Mouse (Mus musculus) intestine, embryonic 16.5 days (tissue): ENCODE measurements around the gene 3110040M04Rik. TPM values are rescaled to one million over a fixed set of nuclear protein-coding genes. Genes with fewer than 3 reads are reported as not detected.
"Not testable (repeated sequence)": the region's sequence is repeated elsewhere in the genome, so short reads cannot be mapped to it uniquely, and the experiment has no call there.

ENCODE experiments used
- ATAC-seq: fragments of 200-750 bp; cut with Nextera tagmentation; 2 replicates; pipeline ENCODE4 v1.8.0; 2017; ENCODE audit warnings: moderate TSS enrichment, moderate library complexity
- H3K27ac ChIP-seq: fragments of 300-500 bp; sonication (generic); 2 replicates; pipeline ENCODE4 v1.5.1; 2014; ENCODE audit warnings: mild to moderate bottlenecking, low read length
- H3K27me3 ChIP-seq: fragments of 300-500 bp; sonication (generic); replicated peaks from 2 replicates; pipeline ENCODE4 v1.6.1; 2014; ENCODE audit warnings: low read length, control low read depth, mixed read lengths; ENCODE audit not compliant: control insufficient read depth, insufficient read depth
- H3K36me3 ChIP-seq: fragments of 300-500 bp; sonication (generic); 2 replicates; pipeline ENCODE4 v1.6.1; 2014; ENCODE audit warnings: low read length, control low read depth; ENCODE audit not compliant: control insufficient read depth, insufficient read depth
- H3K4me1 ChIP-seq: fragments of 300-500 bp; sonication (generic); 2 replicates; pipeline ENCODE4 v1.6.1; 2014; ENCODE audit warnings: low read length, control low read depth, mixed read lengths; ENCODE audit not compliant: control insufficient read depth, insufficient read depth
- H3K4me2 ChIP-seq: fragments of 300-500 bp; sonication (generic); 2 replicates; pipeline ENCODE4 v1.6.1; 2014; ENCODE audit warnings: low read depth, low read length, control low read depth
- H3K4me3 ChIP-seq: fragments of 300-500 bp; sonication (generic); 2 replicates; pipeline ENCODE4 v1.5.1; 2014; ENCODE audit warnings: mild to moderate bottlenecking, low read length
- H3K9ac ChIP-seq: fragments of 300-500 bp; sonication (generic); 2 replicates; pipeline ENCODE4 v1.6.1; 2014; ENCODE audit warnings: low read depth, low read length
- H3K9me3 ChIP-seq: fragments of 300-500 bp; sonication (generic); 2 replicates; pipeline ENCODE4 v1.6.1; 2016; ENCODE audit warnings: low read length, control low read depth; ENCODE audit not compliant: control insufficient read depth
- WGBS: fragments of 180-500 bp; shearing (Covaris S2); extraction: QIAGEN DNeasy Blood & Tissue Kit; methylation state at CpG from one replicate; pipeline ENCODE4 v1.1.7; 2014; 5-methylcytosine and 5-hydroxymethylcytosine counted together
- polyA plus RNA-seq: library from polyadenylated mRNA; unstranded; fragments of >200 nt; fragmentation: Nextera tagmentation; extraction: Ambion mirVana; gene quantifications from 2 replicates; pipeline ENCODE4 v1.2.1, GENCODE M21; 2015

3110040M04Rik gene
- polyA plus RNA-seq, 1 experiment from 2014 or later: not detected

DNA sequence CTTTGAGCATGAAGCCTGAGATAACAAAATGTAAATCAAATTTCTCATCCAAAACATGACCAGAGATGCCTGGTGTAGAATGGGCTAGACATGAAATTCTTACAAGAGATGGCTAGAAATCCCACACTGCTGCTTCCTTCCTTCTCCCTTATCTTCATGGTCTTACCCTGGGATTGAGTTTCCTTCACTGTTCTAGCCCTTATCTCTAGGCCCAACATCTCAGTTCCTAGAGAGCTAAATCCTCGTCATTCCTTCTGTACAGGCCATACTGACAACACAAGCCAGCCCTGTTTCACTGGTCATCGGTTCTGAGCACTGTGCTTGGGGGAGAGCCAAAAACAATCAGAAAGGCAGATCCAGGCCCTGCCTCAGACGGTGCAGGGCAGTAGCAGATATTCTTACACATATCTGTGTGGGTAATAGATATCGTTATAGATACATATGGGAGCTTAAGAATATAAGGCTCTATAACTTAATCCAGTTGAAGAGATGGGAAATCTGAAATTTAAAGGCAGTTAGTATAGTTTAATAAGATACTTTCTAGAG lies 17.0 kb upstream of the 3110040M04Rik start:
- not testable (repeated sequence) for H3K9me3 ChIP-seq, H3K27me3 ChIP-seq, H3K4me2 ChIP-seq, H3K9ac ChIP-seq, H3K27ac ChIP-seq, H3K36me3 ChIP-seq, ATAC-seq, H3K4me1 ChIP-seq, H3K4me3 ChIP-seq
- WGBS: 81% methylated on average over 4 of the region's 4 CpGs

DNA sequence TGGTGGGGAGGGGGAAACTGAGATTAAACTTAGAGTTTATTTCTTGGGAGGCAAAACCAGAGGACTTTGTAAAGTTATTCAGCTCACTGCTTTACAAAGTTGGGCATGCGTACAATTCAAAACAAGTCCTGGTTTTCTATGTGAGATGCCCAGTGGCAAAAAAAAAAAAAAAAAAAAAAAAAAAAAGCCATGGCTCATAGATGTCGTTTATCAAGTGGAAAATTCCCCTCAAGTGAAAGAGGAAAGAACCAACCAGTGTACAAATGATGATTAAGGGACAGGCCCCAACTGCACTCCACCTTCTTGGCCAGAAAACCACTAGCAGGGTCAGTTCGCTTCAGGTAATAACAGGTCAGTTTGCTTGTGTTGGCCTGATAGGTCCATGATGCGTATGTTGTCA lies 15.5 kb upstream of the 3110040M04Rik start:
- Histone ChIP-seq H3K4me1 (no peaks in the 10 kb centered on the region), H3K4me3 (no peak overlapping the region), H3K27ac (no peak overlapping the region), H3K4me2 (no peak overlapping the region), H3K9ac (no peak overlapping the region), H3K9me3 (no peaks in the 10 kb centered on the region), H3K36me3 (no peaks in the 10 kb centered on the region), H3K27me3 (no peaks in the 10 kb centered on the region)
- no peak for ATAC-seq
- WGBS: 82% methylated on average over 4 of the region's 4 CpGs

DNA sequence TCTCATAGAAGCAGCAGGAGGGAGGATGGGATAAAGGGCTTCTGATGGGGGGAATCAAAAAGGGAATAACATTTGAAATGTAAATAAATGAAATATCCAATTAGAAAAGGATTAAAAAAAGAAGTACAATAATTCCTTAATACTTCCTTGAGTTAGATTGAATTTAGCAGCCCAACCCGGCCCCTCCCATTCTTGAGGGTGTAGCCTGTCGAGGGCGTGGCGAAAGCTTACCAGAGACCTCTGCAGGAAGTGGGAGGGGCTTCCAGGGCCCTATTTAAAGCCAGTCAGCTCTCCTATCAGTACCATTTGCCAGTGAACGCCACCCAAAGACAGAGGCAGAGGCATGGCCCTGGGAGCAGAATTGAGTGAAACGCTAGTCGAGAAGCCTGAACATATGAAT lies 11.8 kb upstream of the 3110040M04Rik start, which contains the start of gene Gm8947:
Gm8947 (plus strand) TSS at position 302 of the 400 bp plus-strand sequence.
- not testable (repeated sequence) for H3K4me1 ChIP-seq, H3K36me3 ChIP-seq, H3K27me3 ChIP-seq, H3K4me3 ChIP-seq, H3K4me2 ChIP-seq, H3K9ac ChIP-seq, H3K27ac ChIP-seq, ATAC-seq, H3K9me3 ChIP-seq
- no CpG with 5 or more reads among the region's 7 CpGs for WGBS

DNA sequence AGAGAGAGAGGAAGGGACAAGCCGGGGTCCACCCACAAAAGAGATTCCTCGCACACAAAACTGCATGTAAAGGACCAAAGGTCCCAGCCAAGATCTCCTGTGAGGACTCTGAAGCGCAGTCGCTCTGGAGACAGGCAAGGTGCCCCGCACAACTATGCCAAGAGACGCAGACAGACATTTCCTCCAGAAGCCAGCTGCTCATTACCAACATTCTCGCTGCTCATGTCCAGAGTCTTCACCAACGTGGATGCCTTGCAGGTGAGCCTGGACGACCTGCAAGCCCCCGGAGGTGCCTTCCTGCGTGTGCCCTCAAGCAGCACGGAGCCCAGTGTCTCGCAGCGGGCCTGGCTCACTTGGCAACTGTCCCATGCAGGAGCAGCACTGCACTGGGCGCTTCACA lies 11.2 kb upstream of the 3110040M04Rik start:
- not testable (repeated sequence) for H3K36me3 ChIP-seq, H3K9ac ChIP-seq, H3K4me1 ChIP-seq, ATAC-seq, H3K27ac ChIP-seq, H3K9me3 ChIP-seq, H3K4me2 ChIP-seq, H3K4me3 ChIP-seq, H3K27me3 ChIP-seq
- WGBS: 94% methylated on average over 14 of the region's 15 CpGs

DNA sequence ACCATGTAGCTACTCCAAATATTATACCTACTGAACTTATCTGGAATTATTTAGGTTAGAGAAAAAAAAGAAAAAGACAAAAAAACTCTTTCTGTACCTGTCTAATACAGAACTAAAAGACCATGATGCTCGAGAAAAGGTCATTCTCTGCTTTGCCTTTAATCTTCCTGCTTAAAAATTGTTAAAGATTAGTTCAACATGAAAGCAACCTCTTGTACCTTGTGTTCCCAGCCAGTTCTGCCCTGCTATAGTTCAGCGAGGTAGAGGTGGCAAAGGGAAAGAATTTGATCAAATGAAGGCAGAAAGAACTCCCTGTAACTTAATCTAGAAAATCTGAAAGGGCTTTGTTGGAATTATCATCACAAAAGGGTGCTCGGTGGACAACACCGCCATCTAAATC lies 7.9 kb upstream of the 3110040M04Rik start:
- H3K4me1 ChIP-seq, H3K27ac ChIP-seq, H3K36me3 ChIP-seq, H3K9ac ChIP-seq, H3K9me3 ChIP-seq, ATAC-seq, H3K4me3 ChIP-seq, H3K4me2 ChIP-seq, H3K27me3 ChIP-seq: not testable (repeated sequence)
- 67% methylated on average over 4 of the region's 4 CpGs for WGBS

DNA sequence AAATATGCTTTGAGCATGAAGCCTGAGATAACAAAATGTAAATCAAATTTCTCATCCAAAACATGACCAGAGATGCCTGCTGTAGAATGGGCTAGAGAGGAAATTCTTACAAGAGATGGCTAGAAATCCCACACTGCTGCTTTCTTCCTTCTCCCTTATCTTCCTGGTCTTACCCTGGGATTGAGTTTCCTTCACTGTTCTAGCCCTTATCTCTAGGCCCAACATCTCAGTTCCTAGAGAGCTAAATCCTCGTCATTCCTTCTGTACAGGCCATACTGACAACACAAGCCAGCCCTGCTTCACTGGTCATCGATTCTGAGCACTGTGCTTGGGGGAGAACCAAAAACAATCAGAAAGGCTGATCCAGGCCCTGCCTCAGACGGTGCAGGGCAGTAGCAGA lies 7.2 kb upstream of the 3110040M04Rik start:
- H3K4me2 ChIP-seq, H3K4me3 ChIP-seq, H3K36me3 ChIP-seq, H3K9ac ChIP-seq, H3K4me1 ChIP-seq, H3K27ac ChIP-seq, ATAC-seq, H3K27me3 ChIP-seq, H3K9me3 ChIP-seq: not testable (repeated sequence)
- 81% methylated on average over 3 of the region's 3 CpGs for WGBS

DNA sequence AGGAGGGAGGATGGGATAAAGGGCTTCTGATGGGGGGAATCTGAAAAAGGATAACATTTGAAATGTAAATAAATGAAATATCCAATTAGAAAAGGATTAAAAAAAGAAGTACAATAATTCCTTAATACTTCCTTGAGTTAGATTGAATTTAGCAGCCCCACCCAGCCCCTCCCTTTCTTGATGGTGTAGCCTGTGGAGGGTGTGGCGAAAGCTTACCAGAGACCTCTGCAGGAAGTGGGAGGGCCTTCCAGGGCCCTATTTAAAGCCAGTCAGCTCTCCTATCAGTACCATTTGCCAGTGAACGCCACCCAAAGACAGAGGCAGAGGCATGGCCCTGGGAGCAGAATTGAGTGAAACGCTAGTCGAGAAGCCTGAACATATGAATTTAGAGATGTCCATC lies 5.8 kb upstream of the 3110040M04Rik start, which contains the start of gene Gm47995:
Gm47995 (plus strand) TSS at position 329 of the 400 bp plus-strand sequence.
- not testable (repeated sequence) for H3K4me2 ChIP-seq, H3K9ac ChIP-seq, H3K27me3 ChIP-seq, H3K36me3 ChIP-seq, H3K27ac ChIP-seq, H3K4me3 ChIP-seq, H3K4me1 ChIP-seq, H3K9me3 ChIP-seq, ATAC-seq
- WGBS: 67% methylated on average over 1 of the region's 4 CpGs

DNA sequence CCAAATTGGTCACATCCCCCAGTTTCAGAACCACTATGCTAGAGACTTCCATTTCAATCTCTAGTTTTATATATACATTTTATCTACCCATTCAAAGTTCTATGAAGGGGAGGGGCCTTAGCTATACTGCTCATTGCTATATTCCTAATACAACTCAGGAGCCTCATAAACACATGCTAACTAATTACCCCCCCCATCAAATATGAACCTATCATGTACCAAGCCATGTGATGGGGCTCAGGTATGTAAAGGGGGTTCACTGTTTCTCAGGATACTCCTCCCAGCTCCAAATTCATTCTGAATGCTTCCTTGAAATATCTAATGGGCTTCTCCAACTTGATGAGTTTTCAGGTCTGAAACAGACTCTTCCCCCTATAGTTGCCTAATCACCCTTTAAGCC lies 3.3 kb upstream of the 3110040M04Rik start:
- not testable (repeated sequence) for ATAC-seq, H3K9me3 ChIP-seq, H3K27me3 ChIP-seq, H3K4me3 ChIP-seq, H3K27ac ChIP-seq, H3K4me2 ChIP-seq, H3K9ac ChIP-seq, H3K4me1 ChIP-seq, H3K36me3 ChIP-seq

DNA sequence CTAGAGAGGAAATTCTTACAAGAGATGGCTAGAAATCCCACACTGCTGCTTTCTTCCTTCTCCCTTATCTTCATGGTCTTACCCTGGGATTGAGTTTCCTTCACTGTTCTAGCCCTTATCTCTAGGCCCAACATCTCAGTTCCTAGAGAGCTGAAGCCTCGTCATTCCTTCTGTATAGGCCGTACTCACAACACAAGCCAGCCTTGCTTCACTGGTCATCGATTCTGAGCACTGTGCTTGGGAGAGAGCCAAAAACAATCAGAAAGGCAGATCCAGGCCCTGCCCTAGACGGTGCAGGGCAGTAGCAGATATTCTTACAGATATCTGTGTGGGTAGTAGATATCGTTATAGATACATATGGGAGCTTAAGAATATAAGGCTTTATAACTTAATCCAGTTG lies 1.1 kb upstream of the 3110040M04Rik start:
- H3K4me2 ChIP-seq, H3K4me1 ChIP-seq, H3K9me3 ChIP-seq, H3K4me3 ChIP-seq, H3K27me3 ChIP-seq, H3K9ac ChIP-seq, H3K36me3 ChIP-seq, H3K27ac ChIP-seq: not testable (repeated sequence)
- 75% methylated on average over 3 of the region's 5 CpGs for WGBS
- peak; percentile 33; the same call in 1 of the 2 replicates for ATAC-seq

DNA sequence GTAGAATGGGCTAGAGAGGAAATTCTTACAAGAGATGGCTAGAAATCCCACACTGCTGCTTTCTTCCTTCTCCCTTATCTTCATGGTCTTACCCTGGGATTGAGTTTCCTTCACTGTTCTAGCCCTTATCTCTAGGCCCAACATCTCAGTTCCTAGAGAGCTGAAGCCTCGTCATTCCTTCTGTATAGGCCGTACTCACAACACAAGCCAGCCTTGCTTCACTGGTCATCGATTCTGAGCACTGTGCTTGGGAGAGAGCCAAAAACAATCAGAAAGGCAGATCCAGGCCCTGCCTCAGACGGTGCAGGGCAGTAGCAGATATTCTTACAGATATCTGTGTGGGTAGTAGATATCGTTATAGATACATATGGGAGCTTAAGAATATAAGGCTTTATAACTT lies 4.6 kb downstream of the 3110040M04Rik start:
- 67% methylated on average over 3 of the region's 5 CpGs for WGBS
- H3K9me3 ChIP-seq, H3K9ac ChIP-seq, H3K4me1 ChIP-seq, H3K27ac ChIP-seq, ATAC-seq, H3K4me3 ChIP-seq, H3K4me2 ChIP-seq, H3K27me3 ChIP-seq, H3K36me3 ChIP-seq: not testable (repeated sequence)
